Mouse (Mus musculus) adrenal gland, postnatal 4 days (tissue): ENCODE measurements around the gene Hspa12a. TPM values are rescaled to one million over a fixed set of nuclear protein-coding genes. Genes with fewer than 3 reads are reported as not detected.

Experiments used
- DNase-seq, 2 experiments: peaks; one replicate each; pipeline ENCODE4 v3.0.0; 2021 to 2022; ENCODE audit warnings: low spot score in 2 of 2, mixed read lengths in 2 of 2
- total RNA-seq, 2 experiments: library from RNA; stranded (reverse); gene quantifications; 2 replicates each; pipeline ENCODE4 v1.2.3; 2021

Hspa12a gene
- total RNA-seq, 2 experiments from 2014 or later = 76.5 to 78.5 TPM

GRCm38 (mm10) chr19:58827656-58828055 lies 115.8 kb downstream of the Hspa12a start:
- no peak for DNase-seq

- no peak for DNase-seq
Observed at GRCm38 (mm10) chr19:58824316-58824715, 119.1 kb downstream of the Hspa12a start.

- DNase-seq = no peak
Observed at GRCm38 (mm10) chr19:58823301-58823700, 120.2 kb downstream of the Hspa12a start.

- DNase-seq = peak in 1 of 2 experiments; percentile 47
Observed at GRCm38 (mm10) chr19:58822454-58823200, 120.8 kb downstream of the Hspa12a start.

GRCm38 (mm10) chr19:58818571-58819415 lies 124.7 kb downstream of the Hspa12a start:
- no peak for DNase-seq

GRCm38 (mm10) chr19:58817398-58817797 lies 126.1 kb downstream of the Hspa12a start:
- DNase-seq = no peak

GRCm38 (mm10) chr19:58816453-58817041 lies 126.9 kb downstream of the Hspa12a start:
- no peak for DNase-seq

GRCm38 (mm10) chr19:58815179-58815922 lies 128.1 kb downstream of the Hspa12a start:
- no peak for DNase-seq

GRCm38 (mm10) chr19:58810536-58810935 lies 132.9 kb downstream of the Hspa12a start:
- peak in 1 of 2 experiments; percentile 51 for DNase-seq

GRCm38 (mm10) chr19:58808864-58809263 lies 134.6 kb downstream of the Hspa12a start:
- no peak for DNase-seq

GRCm38 (mm10) chr19:58806364-58806763 lies 137.1 kb downstream of the Hspa12a start:
- peak; percentile 25 to 63 for DNase-seq

GRCm38 (mm10) chr19:58805191-58805779 lies 138.2 kb downstream of the Hspa12a start:
- no peak for DNase-seq

- DNase-seq = no peak
Observed at GRCm38 (mm10) chr19:58795114-58795669, 148.3 kb downstream of the Hspa12a start.

- DNase-seq = no peak
Observed at GRCm38 (mm10) chr19:58794284-58794683, 149.2 kb downstream of the Hspa12a start, which contains the start of gene 1700019N19Rik. Gene 1700019N19Rik, minus strand, starts transcription at chr19:58794461.

GRCm38 (mm10) chr19:58789194-58789593 lies 154.3 kb downstream of the Hspa12a start:
- DNase-seq = no peak

- no peak for DNase-seq
Observed at GRCm38 (mm10) chr19:58783938-58784337, 159.5 kb downstream of the Hspa12a start.

GRCm38 (mm10) chr19:58781566-58781965 lies 161.9 kb downstream of the Hspa12a start:
- DNase-seq = no peak

GRCm38 (mm10) chr19:58776461-58776860 lies 167.0 kb downstream of the Hspa12a start:
- no peak for DNase-seq

GRCm38 (mm10) chr19:58767329-58767728 lies 176.1 kb downstream of the Hspa12a start:
- DNase-seq = no peak

GRCm38 (mm10) chr19:58762848-58763541 lies 180.5 kb downstream of the Hspa12a start:
- peak; percentile 28 to 30 for DNase-seq
